Mouse (Mus musculus) testis, adult 2 months (tissue): Measurements from ENCODE around the gene Pex16.

Experiments
- CTCF ChIP-seq: fragments of 200-500 bp; IDR thresholded peaks from 2 replicates; pipeline ENCODE4 v1.5.1; 2012; ENCODE audit warnings: low read depth, mild to moderate bottlenecking, inconsistent platforms, low read length, moderate library complexity; ENCODE audit not compliant: control insufficient read depth, insufficient read depth, insufficient replicate concordance
- POLR2A ChIP-seq: fragments of 200-500 bp; IDR thresholded peaks from 2 replicates; pipeline ENCODE4 v1.6.1; 2012; ENCODE audit warnings: low read depth, mild to moderate bottlenecking, inconsistent platforms, low read length, moderate library complexity; ENCODE audit not compliant: control insufficient read depth

GRCm38 (mm10) chr2:92367383-92368029, 7.0 kb upstream of the Pex16 start:
- TF ChIP-seq POLR2A (no peak), CTCF (no peak)
